Mouse (Mus musculus) olfactory bulb, adult 2 months (tissue): ENCODE data around the gene Galntl6.

Experiments used
- CTCF ChIP-seq: fragments of 200-500 bp; IDR thresholded peaks from 2 replicates; pipeline ENCODE4 v1.5.1; 2012; ENCODE audit warnings: low read depth, mild to moderate bottlenecking, low read length, moderate library complexity; ENCODE audit not compliant: insufficient read depth
- POLR2A ChIP-seq: fragments of 200-500 bp; IDR thresholded peaks from 2 replicates; pipeline ENCODE4 v1.6.1; 2012; ENCODE audit warnings: mild to moderate bottlenecking, low read depth, low read length, moderate library complexity; ENCODE audit not compliant: insufficient read depth

GRCm38 (mm10) chr8:58418481-58418880, 494.0 kb downstream of the Galntl6 start:
- no peak for TF ChIP-seq POLR2A
- no peak for TF ChIP-seq CTCF
